Mouse (Mus musculus): ENCODE measurements around the gene Dppa4. TPM values are rescaled to one million over a fixed set of nuclear protein-coding genes. Genes with fewer than 3 reads are reported as not detected.
A peak's percentile ranks its signal among the peaks of the same experiment; 100 is the strongest.

Gene Dppa4
- polyA plus RNA-seq (2012; rRNA removed), result 1.4 and 1.6 TPM in 2 replicates

DNA sequence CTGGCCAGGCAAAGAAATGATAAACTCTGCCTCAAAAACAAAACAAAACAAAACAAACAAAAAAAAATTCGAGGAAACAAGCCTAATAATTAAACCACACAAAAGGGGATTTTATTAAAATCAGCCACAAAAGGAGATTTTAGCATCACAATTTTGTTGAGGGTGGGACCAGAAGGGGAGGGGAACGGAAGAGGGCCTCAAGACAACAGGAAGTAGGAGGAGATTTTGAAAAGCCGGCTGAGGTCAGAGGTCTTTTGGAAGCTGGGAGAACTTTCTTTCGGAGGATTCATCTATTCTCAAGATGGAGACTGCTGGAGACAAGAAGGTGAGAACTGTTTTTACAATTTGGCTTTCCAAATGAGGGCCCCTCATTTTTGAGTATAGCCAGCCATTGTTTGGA lies at the start of gene Dppa4:
Gene Dppa4, plus strand, starts transcription at position 217 of the 400 bp plus-strand sequence.
- Histone ChIP-seq H3K27me3 (ENCODE audit: control insufficient read depth, insufficient read depth, low read length) (no peaks in the 10 kb centered on the region), H3K36me3 (ENCODE audit: control insufficient read depth, insufficient read depth, low read length) (no peaks in the 10 kb centered on the region), H3K4me3 (ENCODE audit: control insufficient read depth, low read depth, low read length) (peak within 1 kb of the TSS; percentile 13; the same call in 1 of the 2 replicates), H3K4me1 (ENCODE audit: control insufficient read depth, insufficient read depth, low read length) (no peaks in the 10 kb centered on the region), H3K27ac (ENCODE audit: control insufficient read depth, insufficient read depth, low read depth, low read length) (no peak within 1 kb of the TSS)
- TF ChIP-seq CTCF (IDR thresholded peaks at IDR 0.05; ENCODE audit: control insufficient read depth, insufficient read depth, insufficient replicate concordance, low read depth, low read length) (no peak), POLR2A (IDR thresholded peaks at IDR 0.05; ENCODE audit: control insufficient read depth, low read depth, low read length) (no peak)

DNA sequence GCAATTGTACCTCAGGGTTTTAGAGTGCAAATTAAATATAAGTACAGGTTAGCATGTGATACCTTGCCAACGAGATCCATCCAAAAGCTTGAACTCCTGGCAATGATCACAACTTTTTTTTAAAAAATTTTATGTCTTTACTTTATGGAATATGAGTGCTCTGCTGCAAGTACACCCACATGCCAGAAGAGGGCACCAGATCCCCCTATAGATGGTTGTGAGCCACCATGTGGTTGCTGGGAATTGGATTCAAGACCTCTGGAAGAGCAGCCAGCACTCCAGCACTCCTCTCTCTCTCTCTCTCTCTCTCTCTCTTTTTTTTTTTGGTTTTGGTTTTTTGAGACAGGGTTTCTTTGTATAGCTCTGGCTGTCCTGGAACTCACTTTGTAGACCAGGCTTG lies 48.5 kb upstream of the Dppa4 start:
- Histone ChIP-seq H3K27ac (ENCODE audit: control insufficient read depth, insufficient read depth, low read depth, low read length) (no peak overlapping the region), H3K4me3 (ENCODE audit: control insufficient read depth, low read depth, low read length) (no peak overlapping the region)
- no peak for TF ChIP-seq POLR2A (IDR thresholded peaks at IDR 0.05; ENCODE audit: control insufficient read depth, low read depth, low read length)
- TF ChIP-seq CTCF (IDR thresholded peaks at IDR 0.05; ENCODE audit: control insufficient read depth, insufficient read depth, insufficient replicate concordance, low read depth, low read length), result no peak

DNA sequence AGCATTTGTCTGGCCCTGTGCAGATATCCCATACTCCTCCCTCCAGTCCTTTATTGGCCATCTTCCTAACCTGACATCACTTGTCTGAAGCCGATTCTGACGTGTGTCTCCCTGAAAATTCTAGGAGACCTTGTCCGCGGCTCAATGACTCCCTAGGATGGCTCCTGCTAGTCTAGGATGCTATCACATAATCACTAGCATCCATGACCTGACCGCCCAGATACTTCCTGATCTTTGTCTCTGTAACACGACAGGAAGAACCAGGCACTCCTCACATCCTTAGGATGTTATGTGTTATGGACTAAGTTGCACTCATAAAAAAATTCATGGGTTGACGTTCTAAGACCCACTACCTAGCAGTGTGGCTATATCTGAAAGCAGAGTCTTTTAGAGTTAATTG lies 45.9 kb upstream of the Dppa4 start:
- Histone ChIP-seq H3K27me3 (ENCODE audit: control insufficient read depth, insufficient read depth, low read length) (no peaks in the 10 kb centered on the region), H3K36me3 (ENCODE audit: control insufficient read depth, insufficient read depth, low read length) (no peaks in the 10 kb centered on the region), H3K27ac (ENCODE audit: control insufficient read depth, insufficient read depth, low read depth, low read length) (no peak overlapping the region), H3K4me1 (ENCODE audit: control insufficient read depth, insufficient read depth, low read length) (no peaks in the 10 kb centered on the region), H3K4me3 (ENCODE audit: control insufficient read depth, low read depth, low read length) (no peak overlapping the region)
- TF ChIP-seq POLR2A (IDR thresholded peaks at IDR 0.05; ENCODE audit: control insufficient read depth, low read depth, low read length) (no peak), CTCF (IDR thresholded peaks at IDR 0.05; ENCODE audit: control insufficient read depth, insufficient read depth, insufficient replicate concordance, low read depth, low read length) (no peak)

More for the DNA sequence above, 48.5 kb upstream of the Dppa4 start:
- Histone ChIP-seq H3K36me3 (ENCODE audit: control insufficient read depth, insufficient read depth, low read length) (no peaks in the 10 kb centered on the region), H3K4me1 (ENCODE audit: control insufficient read depth, insufficient read depth, low read length) (no peaks in the 10 kb centered on the region), H3K27me3 (ENCODE audit: control insufficient read depth, insufficient read depth, low read length) (no peaks in the 10 kb centered on the region)

GRCm38 (mm10) chr16:48247044-48247661 lies 36.4 kb upstream of the Dppa4 start:
- Histone ChIP-seq H3K27ac (ENCODE audit: control insufficient read depth, insufficient read depth, low read depth, low read length) (no peak overlapping the region), H3K36me3 (ENCODE audit: control insufficient read depth, insufficient read depth, low read length) (no peaks in the 10 kb centered on the region), H3K4me3 (ENCODE audit: control insufficient read depth, low read depth, low read length) (no peak overlapping the region), H3K4me1 (ENCODE audit: control insufficient read depth, insufficient read depth, low read length) (no peaks in the 10 kb centered on the region), H3K27me3 (ENCODE audit: control insufficient read depth, insufficient read depth, low read length) (no peaks in the 10 kb centered on the region)
- no peak for TF ChIP-seq POLR2A (IDR thresholded peaks at IDR 0.05; ENCODE audit: control insufficient read depth, low read depth, low read length)
- no peak for TF ChIP-seq CTCF (IDR thresholded peaks at IDR 0.05; ENCODE audit: control insufficient read depth, insufficient read depth, insufficient replicate concordance, low read depth, low read length)

DNA sequence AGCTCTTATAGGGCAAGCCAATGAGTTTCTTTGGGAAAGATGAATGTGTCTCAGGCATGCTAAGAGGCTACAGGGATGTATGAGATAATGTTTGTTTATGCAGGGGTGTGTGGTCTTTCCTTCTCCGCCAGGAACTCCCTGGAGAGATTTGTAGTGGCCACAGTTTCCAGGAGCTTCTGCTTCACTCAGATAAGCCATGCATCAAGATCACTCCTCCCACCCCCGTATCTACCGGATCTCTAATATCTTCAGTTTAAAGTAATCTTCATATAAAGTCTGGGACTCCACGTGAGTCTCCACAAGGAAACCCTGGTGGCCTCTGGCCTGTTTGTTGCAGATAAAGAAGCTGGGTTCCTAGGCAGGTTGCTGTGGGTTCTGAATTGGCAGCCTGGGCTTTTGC lies 30.7 kb upstream of the Dppa4 start:
- Histone ChIP-seq H3K27me3 (ENCODE audit: control insufficient read depth, insufficient read depth, low read length) (no peaks in the 10 kb centered on the region), H3K36me3 (ENCODE audit: control insufficient read depth, insufficient read depth, low read length) (no peaks in the 10 kb centered on the region), H3K4me1 (ENCODE audit: control insufficient read depth, insufficient read depth, low read length) (no peaks in the 10 kb centered on the region), H3K27ac (ENCODE audit: control insufficient read depth, insufficient read depth, low read depth, low read length) (no peak overlapping the region), H3K4me3 (ENCODE audit: control insufficient read depth, low read depth, low read length) (no peak overlapping the region)
- TF ChIP-seq CTCF (IDR thresholded peaks at IDR 0.05; ENCODE audit: control insufficient read depth, insufficient read depth, insufficient replicate concordance, low read depth, low read length), result no peak
- TF ChIP-seq POLR2A (IDR thresholded peaks at IDR 0.05; ENCODE audit: control insufficient read depth, low read depth, low read length), result no peak

DNA sequence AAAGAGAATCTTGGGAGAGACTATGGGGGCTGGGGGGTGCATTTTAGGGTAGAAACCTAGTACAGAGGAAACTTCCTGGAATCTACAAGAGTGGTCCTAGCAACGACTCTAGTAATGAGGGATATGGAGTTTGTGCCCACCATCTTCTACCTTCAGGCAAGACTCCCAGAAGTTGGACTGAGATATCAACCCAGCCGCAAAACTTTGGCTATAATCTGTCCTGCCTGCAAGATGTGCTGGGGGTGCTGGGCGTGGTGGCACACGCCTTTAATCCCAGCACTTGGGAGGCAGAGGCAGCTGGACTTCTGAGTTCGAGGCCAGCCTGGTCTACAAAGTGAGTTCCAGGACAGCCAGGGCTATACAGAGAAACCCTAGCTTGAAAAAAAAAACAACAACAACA lies 28.9 kb upstream of the Dppa4 start:
- Histone ChIP-seq H3K27ac (ENCODE audit: control insufficient read depth, insufficient read depth, low read depth, low read length) (no peak overlapping the region), H3K36me3 (ENCODE audit: control insufficient read depth, insufficient read depth, low read length) (no peaks in the 10 kb centered on the region), H3K4me3 (ENCODE audit: control insufficient read depth, low read depth, low read length) (no peak overlapping the region), H3K4me1 (ENCODE audit: control insufficient read depth, insufficient read depth, low read length) (no peaks in the 10 kb centered on the region), H3K27me3 (ENCODE audit: control insufficient read depth, insufficient read depth, low read length) (no peaks in the 10 kb centered on the region)
- no peak for TF ChIP-seq POLR2A (IDR thresholded peaks at IDR 0.05; ENCODE audit: control insufficient read depth, low read depth, low read length)
- no peak for TF ChIP-seq CTCF (IDR thresholded peaks at IDR 0.05; ENCODE audit: control insufficient read depth, insufficient read depth, insufficient replicate concordance, low read depth, low read length)

DNA sequence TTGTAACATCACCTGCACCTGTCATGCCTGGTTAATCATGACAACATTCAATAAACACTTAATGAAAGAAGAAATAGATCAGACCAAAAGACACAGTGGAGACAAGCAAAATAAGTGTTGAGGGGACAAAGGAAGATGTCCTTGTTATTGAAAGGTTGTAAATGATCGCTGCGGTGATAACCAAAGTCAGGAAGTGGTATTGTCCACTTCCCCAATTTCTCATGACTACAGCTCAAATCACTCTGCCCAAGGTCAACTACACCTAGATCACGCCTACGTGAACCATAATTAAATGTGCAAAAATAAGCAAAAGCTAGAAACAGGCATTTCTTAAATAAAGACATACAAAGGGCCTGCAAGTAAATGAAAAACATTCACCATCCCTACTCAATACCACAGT lies 24.0 kb upstream of the Dppa4 start:
- no peaks in the 10 kb centered on the region for H3K36me3 ChIP-seq (ENCODE audit: control insufficient read depth, insufficient read depth, low read length)
- H3K4me1 ChIP-seq (ENCODE audit: control insufficient read depth, insufficient read depth, low read length), result no peaks in the 10 kb centered on the region
- no peak overlapping the region for H3K4me3 ChIP-seq (ENCODE audit: control insufficient read depth, low read depth, low read length)
- TF ChIP-seq CTCF (IDR thresholded peaks at IDR 0.05; ENCODE audit: control insufficient read depth, insufficient read depth, insufficient replicate concordance, low read depth, low read length) (no peak), POLR2A (IDR thresholded peaks at IDR 0.05; ENCODE audit: control insufficient read depth, low read depth, low read length) (no peak)
- no peak overlapping the region for H3K27ac ChIP-seq (ENCODE audit: control insufficient read depth, insufficient read depth, low read depth, low read length)
- H3K27me3 ChIP-seq (ENCODE audit: control insufficient read depth, insufficient read depth, low read length), result no peaks in the 10 kb centered on the region
